Mouse (Mus musculus): ENCODE results near the gene Bcas1. TPM values are rescaled to one million over a fixed set of nuclear protein-coding genes. Genes with fewer than 3 reads are reported as not detected.
"Not testable (repeated sequence)": the region's sequence is repeated elsewhere in the genome, so short reads cannot be mapped to it uniquely, and the experiment has no call there.

The Bcas1 gene
- polyA plus RNA-seq, 1 experiment from 2014 or later: 5.7 TPM

DNA sequence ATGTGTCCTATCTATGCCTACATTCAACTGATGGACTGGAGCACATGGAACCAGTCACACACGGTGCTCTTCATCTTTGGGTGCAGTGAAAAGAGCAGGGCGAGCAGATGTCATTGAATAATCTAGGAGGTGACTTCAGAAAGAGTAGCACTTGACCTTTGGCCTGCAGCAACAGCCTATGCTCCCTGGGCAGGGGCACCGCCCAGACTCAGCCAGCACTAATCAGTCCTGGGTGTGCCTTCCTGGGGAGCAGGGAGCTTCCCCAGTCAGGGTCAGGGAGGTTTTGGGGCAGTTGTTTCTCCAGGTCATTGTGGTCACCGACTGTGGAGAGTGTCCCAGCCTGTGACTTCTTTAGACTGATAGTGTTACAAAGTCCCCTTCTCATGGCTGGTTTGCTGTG, 26.2 kb upstream of the Bcas1 start:
- H3K4me2 ChIP-seq; H3K9ac ChIP-seq; H3K4me3 ChIP-seq; ATAC-seq; H3K36me3 ChIP-seq; H3K27ac ChIP-seq; H3K4me1 ChIP-seq; H3K27me3 ChIP-seq (replicated peaks); H3K9me3 ChIP-seq (replicated peaks): not testable (repeated sequence)
- 42% methylated on average over 3 of the region's 4 CpGs for WGBS (ENCODE audit: insufficient replicate concordance)

DNA sequence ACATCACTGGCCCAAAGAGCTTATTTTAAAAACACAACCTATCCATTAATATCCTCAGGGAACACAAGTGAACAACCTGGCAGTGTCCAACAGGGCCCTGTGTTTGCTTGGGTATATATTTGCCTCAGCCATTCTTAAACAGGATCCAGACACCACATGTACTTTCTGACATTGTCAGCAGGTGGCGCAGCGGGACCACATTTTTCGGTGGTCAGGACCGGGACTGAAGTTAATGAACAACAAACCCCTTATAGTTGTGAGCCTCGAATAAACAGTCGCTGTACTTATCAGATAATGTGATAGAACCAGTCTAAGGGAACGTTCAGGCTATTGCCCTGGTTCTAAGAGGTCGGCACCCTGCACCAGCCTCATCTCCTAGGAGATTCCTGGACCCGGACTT, 23.3 kb upstream of the Bcas1 start:
- Histone ChIP-seq H3K4me2 (no peak overlapping the region), H3K9ac (no peak overlapping the region), H3K27ac (no peak overlapping the region), H3K4me1 (no peaks in the 10 kb centered on the region), H3K36me3 (no peaks in the 10 kb centered on the region), H3K27me3 (replicated peaks) (0 out of 2 replicates have a peak, but pooled peaks cover 8% of the 10 kb centered on the region), H3K9me3 (replicated peaks) (no peaks in the 10 kb centered on the region), H3K4me3 (no peak overlapping the region)
- peak; percentile 46; the same call in 1 of the 2 replicates for ATAC-seq
- 12% methylated on average over 9 of the region's 9 CpGs for WGBS (ENCODE audit: insufficient replicate concordance)

GRCm38 (mm10) chr2:170447651-170448050, 20.0 kb upstream of the Bcas1 start:
- Histone ChIP-seq H3K27ac (no peak overlapping the region), H3K9ac (no peak overlapping the region), H3K27me3 (replicated peaks) (0 out of 2 replicates have a peak, but pooled peaks cover 8% of the 10 kb centered on the region), H3K9me3 (replicated peaks) (no peaks in the 10 kb centered on the region), H3K4me1 (no peaks in the 10 kb centered on the region), H3K4me2 (no peak overlapping the region), H3K4me3 (no peak overlapping the region), H3K36me3 (no peaks in the 10 kb centered on the region)
- 63% methylated on average over 10 of the region's 10 CpGs for WGBS (ENCODE audit: insufficient replicate concordance)
- no peak for ATAC-seq

DNA sequence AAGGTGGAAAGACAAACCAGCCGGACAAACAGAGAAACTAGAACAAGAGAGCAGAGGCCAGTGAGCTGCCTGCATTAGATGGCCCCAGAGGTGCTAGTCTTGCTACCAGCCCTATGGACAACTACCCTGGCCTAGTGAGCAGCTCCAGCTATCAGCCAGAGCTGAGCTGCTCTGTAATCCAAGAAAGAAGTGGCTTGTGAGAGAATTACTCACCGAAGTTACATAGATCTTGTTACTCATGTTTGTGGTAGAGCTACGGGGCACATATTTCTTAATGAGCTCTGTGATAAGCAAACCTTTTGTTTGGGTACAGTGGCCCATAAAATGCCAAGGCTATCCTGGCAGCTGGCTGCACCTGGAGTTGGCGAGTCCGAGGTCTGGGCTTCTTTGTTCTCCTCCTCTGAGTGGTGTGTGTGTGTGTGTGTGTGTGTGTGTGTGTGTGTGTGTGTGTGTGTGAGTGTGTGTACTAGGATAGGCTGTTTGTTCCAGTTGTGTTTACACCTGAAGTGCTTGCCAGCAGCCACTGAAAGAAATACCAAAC, 19.3 kb upstream of the Bcas1 start:
- Histone ChIP-seq H3K9me3 (replicated peaks) (no peaks in the 10 kb centered on the region), H3K27me3 (replicated peaks) (0 out of 2 replicates have a peak, but pooled peaks cover 8% of the 10 kb centered on the region), H3K4me1 (no peaks in the 10 kb centered on the region), H3K4me2 (no peak overlapping the region), H3K36me3 (no peaks in the 10 kb centered on the region), H3K4me3 (no peak overlapping the region), H3K27ac (no peak overlapping the region), H3K9ac (no peak overlapping the region)
- WGBS (ENCODE audit: insufficient replicate concordance): 69% methylated on average over 5 of the region's 5 CpGs
- no peak for ATAC-seq

GRCm38 (mm10) chr2:170445861-170446260, 18.2 kb upstream of the Bcas1 start:
- no peaks in the 10 kb centered on the region for H3K4me1 ChIP-seq
- 71% methylated on average over 5 of the region's 5 CpGs for WGBS (ENCODE audit: insufficient replicate concordance)
- peaks cover 13% of the 10 kb centered on the region; the same call in 1 of the 2 replicates for H3K27me3 ChIP-seq (replicated peaks)

GRCm38 (mm10) chr2:170442535-170442934, 14.9 kb upstream of the Bcas1 start:
- Histone ChIP-seq H3K4me2 (no peak overlapping the region), H3K9me3 (replicated peaks) (no peaks in the 10 kb centered on the region), H3K36me3 (no peaks in the 10 kb centered on the region), H3K4me1 (no peaks in the 10 kb centered on the region), H3K9ac (no peak overlapping the region), H3K27ac (no peak overlapping the region), H3K27me3 (replicated peaks) (peaks cover 19% of the 10 kb centered on the region; the same call in 1 of the 2 replicates), H3K4me3 (no peak overlapping the region)
- no peak for ATAC-seq
- WGBS (ENCODE audit: insufficient replicate concordance): 47% methylated on average over 3 of the region's 3 CpGs

More at GRCm38 (mm10) chr2:170445861-170446260, 18.2 kb upstream of the Bcas1 start:
- Histone ChIP-seq H3K4me2 (no peak overlapping the region), H3K27ac (no peak overlapping the region), H3K4me3 (no peak overlapping the region), H3K36me3 (no peaks in the 10 kb centered on the region), H3K9ac (no peak overlapping the region), H3K9me3 (replicated peaks) (no peaks in the 10 kb centered on the region)
- ATAC-seq: no peak

GRCm38 (mm10) chr2:170438782-170439181, 11.1 kb upstream of the Bcas1 start:
- Histone ChIP-seq H3K27ac (no peak overlapping the region), H3K36me3 (no peaks in the 10 kb centered on the region), H3K9ac (no peak overlapping the region), H3K4me3 (no peak overlapping the region), H3K9me3 (replicated peaks) (no peaks in the 10 kb centered on the region), H3K4me2 (no peak overlapping the region), H3K27me3 (replicated peaks) (peaks cover 19% of the 10 kb centered on the region; the same call in 1 of the 2 replicates), H3K4me1 (no peaks in the 10 kb centered on the region)
- WGBS (ENCODE audit: insufficient replicate concordance): 47% methylated on average over 13 of the region's 13 CpGs
- no peak for ATAC-seq

DNA sequence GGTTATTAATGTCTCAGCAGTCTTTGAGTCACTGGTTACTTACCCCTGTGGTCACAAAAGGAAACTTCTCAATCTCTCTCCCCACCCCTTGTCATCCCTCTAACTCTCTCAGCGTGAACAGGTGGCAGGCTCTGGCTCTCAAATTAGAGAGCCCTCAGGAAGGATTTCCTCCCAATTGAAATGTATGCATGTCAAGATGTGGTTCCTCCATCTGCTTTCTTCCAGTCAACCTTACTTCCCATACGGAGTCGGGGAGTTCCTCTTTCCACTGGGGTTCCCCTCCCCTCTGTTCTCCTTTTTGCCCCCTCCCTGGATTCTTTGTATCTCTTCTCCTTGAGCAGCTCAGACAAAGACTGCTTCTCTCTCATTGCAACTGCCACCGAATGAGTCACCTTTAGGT, 8.6 kb upstream of the Bcas1 start:
- WGBS (ENCODE audit: insufficient replicate concordance): 17% methylated on average over 4 of the region's 4 CpGs
- H3K4me2 ChIP-seq: no peak overlapping the region

DNA sequence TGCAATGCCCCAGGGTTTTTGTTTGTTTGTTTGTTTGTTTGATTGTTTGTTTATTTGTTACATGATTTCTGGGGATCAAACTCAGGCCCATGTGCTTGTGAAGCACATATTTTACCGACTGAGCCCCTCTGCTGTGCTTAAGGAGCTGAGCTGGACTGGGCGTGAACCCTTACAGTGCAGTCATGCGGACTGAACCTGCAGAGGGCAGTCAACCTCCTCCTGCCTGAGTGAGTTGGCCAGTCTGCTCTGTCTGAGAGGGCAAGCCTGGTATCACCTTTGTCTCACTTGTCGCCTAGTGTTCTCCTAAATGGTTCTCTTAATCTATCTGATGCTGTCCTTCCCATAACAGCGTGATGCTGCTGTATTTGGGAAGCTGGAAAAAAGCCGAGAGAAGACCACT, 4.5 kb upstream of the Bcas1 start:
- Histone ChIP-seq H3K36me3 (no peaks in the 10 kb centered on the region), H3K27me3 (replicated peaks) (peaks cover 3% of the 10 kb centered on the region; the same call in 1 of the 2 replicates), H3K9me3 (replicated peaks) (no peaks in the 10 kb centered on the region), H3K4me3 (no peak overlapping the region), H3K9ac (no peak overlapping the region), H3K4me2 (no peak overlapping the region), H3K4me1 (no peaks in the 10 kb centered on the region), H3K27ac (no peak overlapping the region)
- WGBS (ENCODE audit: insufficient replicate concordance): 48% methylated on average over 6 of the region's 6 CpGs
- no peak for ATAC-seq

More for the DNA sequence above, 8.6 kb upstream of the Bcas1 start:
- H3K36me3 ChIP-seq: no peaks in the 10 kb centered on the region
- H3K4me3 ChIP-seq: no peak overlapping the region
- no peaks in the 10 kb centered on the region for H3K9me3 ChIP-seq (replicated peaks)
- no peaks in the 10 kb centered on the region for H3K4me1 ChIP-seq
- ATAC-seq: no peak
- H3K27ac ChIP-seq: no peak overlapping the region
- H3K27me3 ChIP-seq (replicated peaks): peaks cover 17% of the 10 kb centered on the region; the same call in 1 of the 2 replicates
- H3K9ac ChIP-seq: no peak overlapping the region

DNA sequence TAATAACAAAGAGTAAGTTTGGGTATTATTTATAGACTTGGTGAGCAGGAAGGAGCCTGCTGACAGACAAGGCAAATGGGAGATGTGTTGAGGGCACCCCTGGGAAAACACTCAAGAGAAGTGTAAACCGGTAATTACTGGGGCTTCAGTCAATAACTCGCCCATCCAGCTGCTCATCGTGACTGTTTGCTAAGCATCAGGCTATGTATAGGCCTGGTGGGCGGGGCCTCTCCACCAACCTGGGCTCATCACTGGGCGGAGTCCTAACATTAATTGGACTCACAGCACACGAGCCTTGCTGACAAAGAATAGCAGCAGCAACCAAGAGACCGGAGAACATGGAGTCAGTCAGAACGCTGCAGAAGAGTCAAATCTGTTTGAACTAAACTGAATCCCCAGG, 1.3 kb upstream of the Bcas1 start:
- 48% methylated on average over 8 of the region's 8 CpGs for WGBS (ENCODE audit: insufficient replicate concordance)
- no peak overlapping the region for H3K4me3 ChIP-seq
- H3K9me3 ChIP-seq (replicated peaks): no peaks in the 10 kb centered on the region
- H3K4me1 ChIP-seq: no peaks in the 10 kb centered on the region
- ATAC-seq: no peak
- no peaks in the 10 kb centered on the region for H3K36me3 ChIP-seq
- H3K4me2 ChIP-seq: no peak overlapping the region
- H3K27ac ChIP-seq: no peak overlapping the region
- H3K27me3 ChIP-seq (replicated peaks): no peaks in the 10 kb centered on the region
- no peak overlapping the region for H3K9ac ChIP-seq

- H3K4me3 ChIP-seq: no peak overlapping the region
- 60% methylated on average over 3 of the region's 3 CpGs for WGBS (ENCODE audit: insufficient replicate concordance)
- ATAC-seq: no peak
- no peaks in the 10 kb centered on the region for H3K36me3 ChIP-seq
- no peaks in the 10 kb centered on the region for H3K4me1 ChIP-seq
- H3K9ac ChIP-seq: no peak overlapping the region
- H3K9me3 ChIP-seq (replicated peaks): no peaks in the 10 kb centered on the region
- H3K27me3 ChIP-seq (replicated peaks): no peaks in the 10 kb centered on the region
- H3K27ac ChIP-seq: no peak overlapping the region
- no peak overlapping the region for H3K4me2 ChIP-seq
These were observed 3.5 kb downstream of the Bcas1 start for GRCm38 (mm10) chr2:170424131-170424530.

- H3K36me3 ChIP-seq: no peaks in the 10 kb centered on the region
- H3K4me3 ChIP-seq: no peak overlapping the region
- H3K4me1 ChIP-seq: no peaks in the 10 kb centered on the region
- no peak for ATAC-seq
- H3K9me3 ChIP-seq (replicated peaks): no peaks in the 10 kb centered on the region
- H3K27me3 ChIP-seq (replicated peaks): no peaks in the 10 kb centered on the region
- WGBS (ENCODE audit: insufficient replicate concordance): 27% methylated on average over 4 of the region's 4 CpGs
- H3K4me2 ChIP-seq: no peak overlapping the region
- no peak overlapping the region for H3K27ac ChIP-seq
- no peak overlapping the region for H3K9ac ChIP-seq
These were observed 5.7 kb downstream of the Bcas1 start for GRCm38 (mm10) chr2:170421924-170422323.

DNA sequence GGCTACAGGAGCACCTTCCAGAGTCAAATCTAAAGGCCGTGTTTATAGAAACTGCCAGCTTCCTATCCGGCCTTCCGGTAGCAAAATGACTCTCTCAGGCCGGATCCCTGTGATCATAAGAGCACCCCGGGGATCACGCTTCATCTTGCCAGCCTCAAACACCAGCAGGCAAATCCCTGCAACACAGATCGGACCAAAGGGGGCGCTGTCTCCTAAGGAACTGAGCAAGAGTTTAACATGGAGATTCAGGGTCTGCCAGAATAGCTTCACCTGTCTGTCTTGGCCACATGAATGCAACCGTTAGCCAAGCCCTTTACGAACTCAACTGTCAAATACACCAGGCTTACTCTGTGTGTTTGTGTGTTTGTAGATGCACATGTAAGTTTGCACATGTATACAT, 8.9 kb downstream of the Bcas1 start:
- H3K9ac ChIP-seq: no peak overlapping the region
- no peaks in the 10 kb centered on the region for H3K36me3 ChIP-seq
- no peak overlapping the region for H3K4me2 ChIP-seq
- no peak for ATAC-seq
- no peaks in the 10 kb centered on the region for H3K4me1 ChIP-seq
- H3K9me3 ChIP-seq (replicated peaks): no peaks in the 10 kb centered on the region
- H3K27me3 ChIP-seq (replicated peaks): no peaks in the 10 kb centered on the region
- H3K27ac ChIP-seq: no peak overlapping the region
- H3K4me3 ChIP-seq: no peak overlapping the region
- whole genome bisulfite sequencing (ENCODE audit: insufficient replicate concordance): 41% methylated on average over 10 of the region's 10 CpGs

Data from liver, embryonic 12.5 days (tissue).